Mouse (Mus musculus) heart, postnatal 10 days (tissue): Measurements from ENCODE around the gene Cab39. TPM values are rescaled to one million over a fixed set of nuclear protein-coding genes. Genes with fewer than 3 reads are reported as not detected.

Experiments used
- DNase-seq, 2 experiments: peaks; one replicate each; pipeline ENCODE4 v3.0.0; 2021
- intact Hi-C: fragments of 180-260 bp; cut with DNase I; formaldehyde crosslinking; loops from one replicate; pipeline ENCODE4 v1.15.1; 2025
- total RNA-seq, 2 experiments: library from RNA; stranded (reverse); gene quantifications; 2 replicates each; pipeline ENCODE4 v1.2.3; 2021

Gene Cab39
- total RNA-seq, 2 experiments from 2014 or later, result 106 to 108 TPM

- intact Hi-C loops, result loop anchor here (2.0 to 10.0 kb wide), 2 partner anchors 47 to 107 kb away; no protein-coding TSS in a partner anchor
- no peak for DNase-seq
These were observed 49.0 kb downstream of the Cab39 start for GRCm38 (mm10) chr1:85842251-85842650.

GRCm38 (mm10) chr1:85843291-85843863 lies 50.1 kb downstream of the Cab39 start:
- intact Hi-C loops, result loop anchor here (2.0 to 10.0 kb wide), 2 partner anchors 49 to 109 kb away; no protein-coding TSS in a partner anchor
- no peak for DNase-seq

GRCm38 (mm10) chr1:85844981-85845380 lies 51.7 kb downstream of the Cab39 start:
- no peak for DNase-seq
- intact Hi-C loops, result loop anchor here (10.0 kb wide), 1 partner anchor 110 kb away; no protein-coding TSS in a partner anchor

- DNase-seq, result no peak
- intact Hi-C loops, result loop anchor here (10.0 kb wide), 1 partner anchor 111 kb away; no protein-coding TSS in a partner anchor
These were observed 52.2 kb downstream of the Cab39 start for GRCm38 (mm10) chr1:85845476-85845875.

- intact Hi-C loops, result loop anchor here (10.0 kb wide), 1 partner anchor 114 kb away; no protein-coding TSS in a partner anchor
- no peak for DNase-seq
These were observed 55.8 kb downstream of the Cab39 start for GRCm38 (mm10) chr1:85849016-85849415.

GRCm38 (mm10) chr1:85850851-85851250 lies 57.6 kb downstream of the Cab39 start:
- intact Hi-C loops, result loop anchor here (10.0 kb wide), 1 partner anchor 1884 kb away; no protein-coding TSS in a partner anchor
- DNase-seq, result no peak

GRCm38 (mm10) chr1:85852996-85853689 lies 59.9 kb downstream of the Cab39 start:
- DNase-seq, result peak; percentile 77 to 86
- intact Hi-C loops, result loop anchor here (1.0 to 10.0 kb wide), 4 partner anchors 42 to 1882 kb away; partner anchors contain the start of gene Itm2c

GRCm38 (mm10) chr1:85853865-85854264 lies 60.6 kb downstream of the Cab39 start:
- DNase-seq, result no peak

GRCm38 (mm10) chr1:85854475-85854874 lies 61.2 kb downstream of the Cab39 start:
- intact Hi-C loops, result loop anchor here (10.0 kb wide), 1 partner anchor 1880 kb away; no protein-coding TSS in a partner anchor
- DNase-seq, result no peak

More at GRCm38 (mm10) chr1:85853865-85854264, 60.6 kb downstream of the Cab39 start:
- intact Hi-C loops, result loop anchor here (1.0 to 10.0 kb wide), 4 partner anchors 41 to 1881 kb away; partner anchors contain the start of gene Itm2c

- intact Hi-C loops, result loop anchor here (10.0 kb wide), 1 partner anchor 1879 kb away; no protein-coding TSS in a partner anchor
- DNase-seq, result no peak
These were observed 63.0 kb downstream of the Cab39 start for GRCm38 (mm10) chr1:85856266-85856665.

- no peak for DNase-seq
- intact Hi-C loops, result loop anchor here (10.0 kb wide), 1 partner anchor 1877 kb away; no protein-coding TSS in a partner anchor
These were observed 64.1 kb downstream of the Cab39 start for GRCm38 (mm10) chr1:85857261-85857754.

- no peak for DNase-seq
These were observed 71.1 kb downstream of the Cab39 start for GRCm38 (mm10) chr1:85864383-85864782.

GRCm38 (mm10) chr1:85870001-85870400 lies 76.8 kb downstream of the Cab39 start:
- intact Hi-C loops, result no loop called here
- no peak for DNase-seq

More at GRCm38 (mm10) chr1:85864383-85864782, 71.1 kb downstream of the Cab39 start:
- intact Hi-C loops, result no loop called here

GRCm38 (mm10) chr1:85870546-85870945 lies 77.3 kb downstream of the Cab39 start:
- DNase-seq, result no peak
- intact Hi-C loops, result no loop called here

- intact Hi-C loops, result no loop called here
- no peak for DNase-seq
These were observed 88.8 kb downstream of the Cab39 start for GRCm38 (mm10) chr1:85882003-85882402.

- DNase-seq, result no peak
- intact Hi-C loops, result no loop called here
These were observed 94.0 kb downstream of the Cab39 start for GRCm38 (mm10) chr1:85887221-85887620.

- DNase-seq, result peak; percentile 91 to 94
- intact Hi-C loops, result loop anchor here (2.0 kb wide), 1 partner anchor 41 kb away; no protein-coding TSS in a partner anchor
These were observed 101.0 kb downstream of the Cab39 start, which contains the start of gene Itm2c for GRCm38 (mm10) chr1:85894231-85894747. Gene Itm2c (plus strand): TSS chr1:85894281.

- intact Hi-C loops, result loop anchor here (2.0 kb wide), 1 partner anchor 42 kb away; no protein-coding TSS in a partner anchor
- DNase-seq, result peak; percentile 52 to 65
These were observed 101.6 kb downstream of the Cab39 start for GRCm38 (mm10) chr1:85894748-85895360.

GRCm38 (mm10) chr1:85895391-85895837 lies 102.2 kb downstream of the Cab39 start:
- intact Hi-C loops, result loop anchor here (2.0 kb wide), 1 partner anchor 43 kb away; no protein-coding TSS in a partner anchor

GRCm38 (mm10) chr1:85896110-85896509 lies 102.9 kb downstream of the Cab39 start:
- no peak for DNase-seq
- intact Hi-C loops, result no loop called here

More at GRCm38 (mm10) chr1:85895391-85895837, 102.2 kb downstream of the Cab39 start:
- DNase-seq, result peak; percentile 72 to 74
